ENCODE assay signal across 8 mouse cellular contexts in the genomic region with DNA sequence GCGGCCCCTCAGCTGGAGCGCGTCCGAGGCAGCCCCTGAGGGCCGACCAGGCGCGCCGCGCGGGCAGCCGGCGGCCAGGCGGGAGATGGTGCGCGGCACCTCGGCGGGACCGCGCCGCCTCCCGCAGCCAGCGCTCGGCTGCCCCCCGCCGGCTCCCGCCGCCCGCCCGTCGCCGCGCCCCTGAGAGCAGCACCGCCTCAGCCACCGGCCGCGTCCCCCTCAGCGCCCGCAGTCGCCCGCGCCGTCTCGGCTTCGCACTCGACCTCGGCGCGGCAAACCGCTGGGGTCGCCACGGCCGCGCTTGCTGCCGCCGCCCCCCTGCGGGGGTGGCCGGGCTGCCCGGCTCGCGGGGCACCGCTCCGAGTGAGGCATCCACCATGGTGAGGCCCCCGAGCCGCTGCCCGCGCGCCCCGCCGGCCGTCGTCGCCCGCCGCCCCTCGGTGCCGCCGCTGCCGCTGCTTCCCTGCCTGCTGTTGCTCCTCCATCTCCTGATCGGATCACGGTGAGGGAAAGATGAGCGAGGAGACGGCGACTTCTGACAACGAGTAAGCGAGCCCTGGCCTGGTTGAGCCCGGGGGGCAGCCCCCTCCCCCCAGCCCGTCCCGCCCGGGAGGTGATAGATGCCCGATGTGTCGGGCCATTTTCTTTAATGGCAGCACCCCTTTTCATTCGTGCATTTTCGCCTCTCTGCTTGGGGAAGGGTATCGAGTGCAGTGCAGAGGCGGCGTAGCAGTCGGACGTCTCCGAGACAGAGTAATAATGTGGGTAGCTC. TPM values are rescaled to one million over a fixed set of nuclear protein-coding genes. Genes with fewer than 3 reads are reported as not detected.
A peak's percentile ranks its signal among the peaks of the same experiment; 100 is the strongest.
DNase-seq lines count a peak whose midpoint lies in the region; ATAC-seq and TF ChIP-seq lines count a peak whose summit lies in the region.

Gene Spred1 (plus strand): TSS at position 163 of the 772 bp plus-strand sequence.

- TF ChIP-seq POLR2A in spleen, adult 2 months (IDR thresholded peaks at IDR 0.05; ENCODE audit: low read depth, low read length): no peak

- H3K4me3 ChIP-seq in embryonic facial prominence, embryonic 15.5 days (replicated peaks): peak within 1 kb of the TSS; percentile 93
- peak within 1 kb of the TSS; percentile 88 for H3K4me3 ChIP-seq in spleen, adult 2 months (ENCODE audit: extremely low read depth, insufficient read depth, insufficient read length)

- H3K27ac ChIP-seq in embryonic facial prominence, embryonic 15.5 days (replicated peaks): peak within 1 kb of the TSS; percentile 100
- H3K27ac ChIP-seq in spleen, adult 2 months (ENCODE audit: insufficient read depth, low read length): peak within 1 kb of the TSS; percentile 88

- no peaks in the 10 kb centered on the region for H3K36me3 ChIP-seq in embryonic facial prominence, embryonic 15.5 days
- no peaks in the 10 kb centered on the region for H3K36me3 ChIP-seq in spleen, adult 2 months (ENCODE audit: control insufficient read depth, insufficient read depth, low read length)

- H3K4me1 ChIP-seq in embryonic facial prominence, embryonic 15.5 days: peaks cover 12% of the 10 kb centered on the region
- H3K4me1 ChIP-seq in spleen, adult 2 months (ENCODE audit: control insufficient read depth, insufficient read depth, insufficient read length): no peaks in the 10 kb centered on the region

- DNase-seq in gastrocnemius, postnatal 4 days (ENCODE audit: low spot score in 2 of 2): peak; percentile 49 to 54
- no peak for DNase-seq in gastrocnemius, postnatal 36 days
- peak; percentile 60 for DNase-seq in adrenal gland, postnatal 10 days
- peak; percentile 49 to 61 for DNase-seq in heart, postnatal 36 days
- DNase-seq in layer of hippocampus, postnatal 14 days (ENCODE audit: low spot score in 2 of 2): peak in 1 of 2 experiments; percentile 49
- DNase-seq in lung, postnatal 36 days: peak; percentile 19
- peak in 1 of 2 experiments; percentile 21 for DNase-seq in spleen, adult 2 months (ENCODE audit: low read depth in 1 of 2, low spot score in 2 of 2)

- intact Hi-C loops in gastrocnemius, postnatal 36 days (cut with DNase I): loop anchor here (2.0 to 5.0 kb wide), 2 partner anchors 59 to 219 kb away; no protein-coding TSS in a partner anchor
- intact Hi-C loops in heart, postnatal 36 days (cut with DNase I): loop anchor here (2.0 to 5.0 kb wide), 4 partner anchors 103 to 221 kb away; partner anchors contain the start of gene Fam98b

- H3K27me3 ChIP-seq in embryonic facial prominence, embryonic 15.5 days: no peaks in the 10 kb centered on the region
- peaks cover 2% of the 10 kb centered on the region; the same call in 1 of the 2 replicates for H3K27me3 ChIP-seq in spleen, adult 2 months (ENCODE audit: control insufficient read depth, insufficient read depth, low read length)

- no peaks in the 10 kb centered on the region for H3K9me3 ChIP-seq in embryonic facial prominence, embryonic 15.5 days (replicated peaks)

- peak; percentile 58 for ATAC-seq in embryonic facial prominence, embryonic 15.5 days (ENCODE audit: insufficient number of reproducible peaks, low FRiP score, low TSS enrichment, low read depth)

- peak within 1 kb of the TSS; percentile 97 for H3K9ac ChIP-seq in embryonic facial prominence, embryonic 15.5 days

- no peak for TF ChIP-seq CTCF in spleen, adult 2 months (IDR thresholded peaks at IDR 0.05; ENCODE audit: extremely low read depth, insufficient read depth, insufficient read length, insufficient replicate concordance)

- under 1% methylated on average over 83 of the region's 99 CpGs for WGBS in embryonic facial prominence, embryonic 15.5 days
- WGBS in spleen, adult 2 months: under 1% methylated on average over 95 of the region's 99 CpGs

- peak within 1 kb of the TSS; percentile 67 for H3K4me2 ChIP-seq in embryonic facial prominence, embryonic 15.5 days (replicated peaks)

RNA-seq across cellular contexts. Expression of gene Spred1, which starts in this region (rescaled TPM):
- 10 to 100 TPM; 37.0 to 40.3 TPM for total RNA-seq in gastrocnemius, postnatal 4 days (2021)
- total RNA-seq in gastrocnemius, postnatal 36 days (2021): 1 to 10 TPM; 6.5 to 6.8 TPM
- total RNA-seq in adrenal gland, postnatal 10 days (2021): 10 to 100 TPM; 54.5 to 67.9 TPM
- polyA plus RNA-seq in embryonic facial prominence, embryonic 15.5 days (2015; fragmentation: Nextera tagmentation; extraction: Ambion mirVana): 17.5 and 18.9 TPM in 2 replicates
- 10 to 100 TPM; 15.7 to 16.6 TPM for total RNA-seq in heart, postnatal 36 days (2021)
- 10 to 100 TPM; 73.6 to 81.9 TPM for total RNA-seq in layer of hippocampus, postnatal 14 days (2021)
- polyA plus RNA-seq in spleen, adult 2 months (2012; rRNA removed): 2.2 and 2.9 TPM in 2 replicates

Comparison
In these comparisons a context has a peak if more than half of its experiments do, and no peak if none do; other contexts are left out.
1. DNase-seq: peak in gastrocnemius, postnatal 4 days (2 of 2), adrenal gland, postnatal 10 days (single experiment), heart, postnatal 36 days (2 of 2) and lung, postnatal 36 days (single experiment); none in gastrocnemius, postnatal 36 days (0 of 2).